Mouse (Mus musculus): ENCODE measurements at regions not wholly inside any gene's neighbourhood (a gene's known extent, or its start where the extent isn't known, plus 50 kb on each side); places are given as distances from the start of the nearest gene placed in this dataset.
"Not testable (repeated sequence)": the region's sequence is repeated elsewhere in the genome, so short reads cannot be mapped to it uniquely, and the experiment has no call there.

DNA sequence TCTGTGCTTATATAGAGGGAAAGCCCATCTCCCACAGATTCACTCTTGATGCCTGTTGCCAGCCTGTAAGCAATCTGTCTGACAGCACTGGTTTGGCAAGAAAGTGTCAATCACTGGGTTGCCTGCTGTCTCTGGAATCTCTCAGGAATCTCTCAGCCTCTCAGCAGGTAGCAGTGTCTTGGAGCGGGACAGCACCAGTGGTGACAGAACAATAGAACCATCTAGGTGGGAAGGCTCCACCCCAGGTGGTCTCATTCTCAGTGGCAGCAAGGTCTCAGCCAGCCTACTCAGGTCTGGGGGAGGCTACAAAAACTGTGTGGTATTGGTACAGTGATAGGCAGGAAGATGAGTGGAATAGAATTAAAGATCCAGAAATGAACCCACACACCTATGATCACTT is 76.1 kb upstream of the Egfr start:
- not testable (repeated sequence) for TF ChIP-seq CTCF (IDR thresholded peaks at IDR 0.05; ENCODE audit: borderline replicate concordance, insufficient read depth, low read length); POLR2A (IDR thresholded peaks at IDR 0.05; ENCODE audit: low read depth, low read length)

Measured in embryonic fibroblast, embryonic 13.5 days (primary cell).